Mouse (Mus musculus): ENCODE measurements at regions not wholly inside any gene's neighbourhood (a gene's known extent, or its start where the extent isn't known, plus 50 kb on each side); places are given as distances from the start of the nearest gene placed in this dataset.

GRCm38 (mm10) chr1:184335281-184335680, 301.2 kb upstream of the 1700056E22Rik start:
- ATAC-seq (ENCODE audit: extremely low read depth, insufficient number of reproducible peaks, low FRiP score, poor library complexity, severe bottlenecking): no peak

- ATAC-seq (ENCODE audit: extremely low read depth, insufficient number of reproducible peaks, low FRiP score, poor library complexity, severe bottlenecking): no peak
These were observed 300.7 kb upstream of the 1700056E22Rik start for GRCm38 (mm10) chr1:184334818-184335217.

- no peak for ATAC-seq (ENCODE audit: extremely low read depth, insufficient number of reproducible peaks, low FRiP score, poor library complexity, severe bottlenecking)
These were observed 299.0 kb upstream of the 1700056E22Rik start for GRCm38 (mm10) chr1:184333086-184333485.

GRCm38 (mm10) chr1:184330516-184331350, 296.6 kb upstream of the 1700056E22Rik start:
- ATAC-seq (ENCODE audit: extremely low read depth, insufficient number of reproducible peaks, low FRiP score, poor library complexity, severe bottlenecking): no peak

GRCm38 (mm10) chr1:184326191-184326590, 292.1 kb upstream of the 1700056E22Rik start:
- no peak for ATAC-seq (ENCODE audit: extremely low read depth, insufficient number of reproducible peaks, low FRiP score, poor library complexity, severe bottlenecking)

GRCm38 (mm10) chr1:184324234-184324633, 290.1 kb upstream of the 1700056E22Rik start:
- no peak for ATAC-seq (ENCODE audit: extremely low read depth, insufficient number of reproducible peaks, low FRiP score, poor library complexity, severe bottlenecking)

- no peak for ATAC-seq (ENCODE audit: extremely low read depth, insufficient number of reproducible peaks, low FRiP score, poor library complexity, severe bottlenecking)
These were observed 286.5 kb upstream of the 1700056E22Rik start for GRCm38 (mm10) chr1:184320521-184321177.

- ATAC-seq (ENCODE audit: extremely low read depth, insufficient number of reproducible peaks, low FRiP score, poor library complexity, severe bottlenecking): no peak
These were observed 276.2 kb upstream of the 1700056E22Rik start for GRCm38 (mm10) chr1:184310185-184310815.

- ATAC-seq (ENCODE audit: extremely low read depth, insufficient number of reproducible peaks, low FRiP score, poor library complexity, severe bottlenecking): no peak
These were observed 270.7 kb upstream of the 1700056E22Rik start for GRCm38 (mm10) chr1:184304813-184305212.

- no peak for ATAC-seq (ENCODE audit: extremely low read depth, insufficient number of reproducible peaks, low FRiP score, poor library complexity, severe bottlenecking)
These were observed 270.1 kb upstream of the 1700056E22Rik start for GRCm38 (mm10) chr1:184304204-184304603.

GRCm38 (mm10) chr1:184298701-184299100, 264.6 kb upstream of the 1700056E22Rik start:
- ATAC-seq (ENCODE audit: extremely low read depth, insufficient number of reproducible peaks, low FRiP score, poor library complexity, severe bottlenecking): no peak

GRCm38 (mm10) chr1:184297001-184297740, 263.1 kb upstream of the 1700056E22Rik start:
- ATAC-seq (ENCODE audit: extremely low read depth, insufficient number of reproducible peaks, low FRiP score, poor library complexity, severe bottlenecking): no peak

- ATAC-seq (ENCODE audit: extremely low read depth, insufficient number of reproducible peaks, low FRiP score, poor library complexity, severe bottlenecking): no peak
These were observed 257.0 kb upstream of the 1700056E22Rik start for GRCm38 (mm10) chr1:184291129-184291528.

GRCm38 (mm10) chr1:184289733-184290416, 255.8 kb upstream of the 1700056E22Rik start:
- no peak for ATAC-seq (ENCODE audit: extremely low read depth, insufficient number of reproducible peaks, low FRiP score, poor library complexity, severe bottlenecking)

GRCm38 (mm10) chr1:184281768-184282167, 247.7 kb upstream of the 1700056E22Rik start:
- ATAC-seq (ENCODE audit: extremely low read depth, insufficient number of reproducible peaks, low FRiP score, poor library complexity, severe bottlenecking): no peak

GRCm38 (mm10) chr1:184279263-184279662, 245.2 kb upstream of the 1700056E22Rik start:
- ATAC-seq (ENCODE audit: extremely low read depth, insufficient number of reproducible peaks, low FRiP score, poor library complexity, severe bottlenecking): no peak

- no peak for ATAC-seq (ENCODE audit: extremely low read depth, insufficient number of reproducible peaks, low FRiP score, poor library complexity, severe bottlenecking)
These were observed 242.9 kb upstream of the 1700056E22Rik start for GRCm38 (mm10) chr1:184277001-184277400.

- ATAC-seq (ENCODE audit: extremely low read depth, insufficient number of reproducible peaks, low FRiP score, poor library complexity, severe bottlenecking): no peak
These were observed 241.8 kb upstream of the 1700056E22Rik start for GRCm38 (mm10) chr1:184275877-184276276.

- ATAC-seq (ENCODE audit: extremely low read depth, insufficient number of reproducible peaks, low FRiP score, poor library complexity, severe bottlenecking): no peak
These were observed 241.3 kb upstream of the 1700056E22Rik start for GRCm38 (mm10) chr1:184275396-184275795.
